Mouse (Mus musculus): ENCODE data around the gene Irf2bp1.

Irf2bp1 gene

GRCm38 (mm10) chr7:19003902-19004630 lies at the start of gene Irf2bp1:
TSS of gene Irf2bp1 (plus strand) at chr7:19004044.
- peak; percentile 96 to 97 for DNase-seq (ENCODE audit: low spot score in 2 of 2)

GRCm38 (mm10) chr7:18957569-18958383 lies 46.1 kb upstream of the Irf2bp1 start:
- DNase-seq (ENCODE audit: low spot score in 2 of 2), result peak; percentile 62 to 70

GRCm38 (mm10) chr7:18958384-18958766 lies 45.5 kb upstream of the Irf2bp1 start:
- no peak for DNase-seq (ENCODE audit: low spot score in 2 of 2)

- DNase-seq (ENCODE audit: low spot score in 2 of 2), result no peak
Measured at GRCm38 (mm10) chr7:18959446-18959845, 44.4 kb upstream of the Irf2bp1 start.

GRCm38 (mm10) chr7:18962171-18962792 lies 41.6 kb upstream of the Irf2bp1 start:
- no peak for DNase-seq (ENCODE audit: low spot score in 2 of 2)

- DNase-seq (ENCODE audit: low spot score in 2 of 2), result no peak
Measured at GRCm38 (mm10) chr7:18962795-18963194, 41.0 kb upstream of the Irf2bp1 start.

- no peak for DNase-seq (ENCODE audit: low spot score in 2 of 2)
Measured at GRCm38 (mm10) chr7:18963294-18963843, 40.5 kb upstream of the Irf2bp1 start.

- DNase-seq (ENCODE audit: low spot score in 2 of 2), result no peak
Measured at GRCm38 (mm10) chr7:18965312-18965711, 38.5 kb upstream of the Irf2bp1 start.

GRCm38 (mm10) chr7:18967603-18968002 lies 36.2 kb upstream of the Irf2bp1 start:
- no peak for DNase-seq (ENCODE audit: low spot score in 2 of 2)

- DNase-seq (ENCODE audit: low spot score in 2 of 2), result no peak
Measured at GRCm38 (mm10) chr7:18970956-18971355, 32.9 kb upstream of the Irf2bp1 start.

- DNase-seq (ENCODE audit: low spot score in 2 of 2), result peak in 1 of 2 experiments; percentile 52
Measured at GRCm38 (mm10) chr7:18978381-18978780, 25.5 kb upstream of the Irf2bp1 start.

- DNase-seq (ENCODE audit: low spot score in 2 of 2), result no peak
Measured at GRCm38 (mm10) chr7:18986503-18986902, 17.3 kb upstream of the Irf2bp1 start.

- no peak for DNase-seq (ENCODE audit: low spot score in 2 of 2)
Measured at GRCm38 (mm10) chr7:18987100-18987499, 16.7 kb upstream of the Irf2bp1 start, which contains the start of gene Nanos2. TSS of gene Nanos2 (plus strand) at chr7:18987400.

- no peak for DNase-seq (ENCODE audit: low spot score in 2 of 2)
Measured at GRCm38 (mm10) chr7:18987747-18988146, 16.1 kb upstream of the Irf2bp1 start.

- no peak for DNase-seq (ENCODE audit: low spot score in 2 of 2)
Measured at GRCm38 (mm10) chr7:18988780-18989179, 15.1 kb upstream of the Irf2bp1 start.

GRCm38 (mm10) chr7:18989995-18990394 lies 13.8 kb upstream of the Irf2bp1 start:
- DNase-seq (ENCODE audit: low spot score in 2 of 2), result no peak

- DNase-seq (ENCODE audit: low spot score in 2 of 2), result peak; percentile 100
Measured at GRCm38 (mm10) chr7:18990601-18991295, 13.1 kb upstream of the Irf2bp1 start, which contains the start of gene Mypop. TSS of gene Mypop (plus strand) at chr7:18991245.

GRCm38 (mm10) chr7:18991660-18992293 lies 12.1 kb upstream of the Irf2bp1 start:
- peak in 1 of 2 experiments; percentile 47 for DNase-seq (ENCODE audit: low spot score in 2 of 2)

- DNase-seq (ENCODE audit: low spot score in 2 of 2), result peak; percentile 49 to 62
Measured at GRCm38 (mm10) chr7:18992294-18992675, 11.6 kb upstream of the Irf2bp1 start.

- no peak for DNase-seq (ENCODE audit: low spot score in 2 of 2)
Measured at GRCm38 (mm10) chr7:18993036-18993435, 10.8 kb upstream of the Irf2bp1 start.

GRCm38 (mm10) chr7:18998835-18999234 lies 5.0 kb upstream of the Irf2bp1 start:
- no peak for DNase-seq (ENCODE audit: low spot score in 2 of 2)

All from right cerebral cortex, adult 2 months (tissue).